In the genomic region with DNA sequence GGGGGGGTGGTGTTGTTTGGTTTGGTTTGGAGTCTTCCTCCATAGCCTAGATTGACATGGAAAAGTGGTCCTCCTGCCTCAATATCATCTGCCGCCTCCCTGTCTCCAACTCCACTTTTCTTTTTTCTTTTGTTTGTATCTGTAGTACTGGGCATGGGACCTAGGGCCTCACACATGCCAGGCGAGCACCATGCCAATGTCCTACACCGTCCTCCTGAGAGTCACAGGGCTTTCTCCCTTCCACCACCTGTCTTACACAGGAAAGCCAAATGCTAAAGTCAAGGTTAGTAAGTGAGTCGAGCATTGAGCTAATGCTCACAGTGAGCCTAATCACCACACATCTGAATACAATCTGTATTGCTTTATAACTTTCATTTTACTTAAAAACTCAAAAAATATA, we compare ENCODE assay signal across 11 mouse cellular contexts.
"Had no signal": no experiment of that assay in that cellular context is flagged by ENCODE, and none has a peak within 500 bp of the region (broad histone marks: within the 10 kb centered on the region; RNA-seq: fewer than 3 reads in every experiment).

No protein-coding gene starts in this region.

- DNase-seq: kidney, postnatal 36 days; layer of hippocampus, adult 9-11 months; layer of hippocampus, postnatal 36 days; liver; liver, embryonic 13.5 days; liver, postnatal 0 days; lung, postnatal 36 days; midbrain, embryonic 14.5 days; retina, postnatal 1 day; right cerebral cortex, postnatal 14 days; thymus, postnatal 36 days had no signal
